Mouse (Mus musculus) kidney, embryonic 14.5 days (tissue): ENCODE measurements around the gene Inf2. TPM values are rescaled to one million over a fixed set of nuclear protein-coding genes. Genes with fewer than 3 reads are reported as not detected.

ENCODE experiments used
- ATAC-seq: fragments of 200-750 bp; cut with Nextera tagmentation; 2 replicates; pipeline ENCODE4 v1.8.0; 2017; ENCODE audit warnings: moderate number of reproducible peaks, mild to moderate bottlenecking, moderate TSS enrichment, moderate library complexity; ENCODE audit not compliant: low FRiP score, low TSS enrichment
- H3K27ac ChIP-seq: fragments of 300-500 bp; sonication (generic); 2 replicates; pipeline ENCODE4 v1.5.1; 2014; ENCODE audit warnings: low read depth, mild to moderate bottlenecking, low read length, moderate library complexity, mixed read lengths
- H3K27me3 ChIP-seq: fragments of 300-500 bp; sonication (generic); 2 replicates; pipeline ENCODE4 v1.6.1; 2014; ENCODE audit warnings: mild to moderate bottlenecking, low read length; ENCODE audit not compliant: control insufficient read depth, insufficient read depth
- H3K36me3 ChIP-seq: fragments of 300-500 bp; sonication (generic); 2 replicates; pipeline ENCODE4 v1.6.1; 2014; ENCODE audit warnings: low read length, mixed read lengths; ENCODE audit not compliant: control insufficient read depth, insufficient read depth
- H3K4me1 ChIP-seq: fragments of 300-500 bp; sonication (generic); 2 replicates; pipeline ENCODE4 v1.6.1; 2014; ENCODE audit warnings: low read length, mixed read lengths; ENCODE audit not compliant: control insufficient read depth, insufficient read depth
- H3K4me2 ChIP-seq: fragments of 300-500 bp; sonication (generic); replicated peaks from 2 replicates; pipeline ENCODE4 v1.6.1; 2014; ENCODE audit warnings: low read depth, mild to moderate bottlenecking, low read length
- H3K4me3 ChIP-seq: fragments of 300-500 bp; sonication (generic); 2 replicates; pipeline ENCODE4 v1.5.1; 2014; ENCODE audit warnings: mild to moderate bottlenecking, low read length
- H3K9ac ChIP-seq: fragments of 300-500 bp; sonication (generic); 2 replicates; pipeline ENCODE4 v1.6.1; 2014; ENCODE audit warnings: low read depth, mild to moderate bottlenecking, low read length, moderate library complexity
- H3K9me3 ChIP-seq: fragments of 300-500 bp; sonication (generic); 2 replicates; pipeline ENCODE4 v1.6.1; 2016; ENCODE audit warnings: low read length; ENCODE audit not compliant: control insufficient read depth
- WGBS: fragments of 180-500 bp; shearing (Covaris S2); extraction: QIAGEN DNeasy Blood & Tissue Kit; methylation state at CpG from one replicate; pipeline ENCODE4 v1.1.7; 2014; 5-methylcytosine and 5-hydroxymethylcytosine counted together
- polyA plus RNA-seq: library from polyadenylated mRNA; unstranded; fragments of >200 nt; fragmentation: Nextera tagmentation; extraction: Ambion mirVana; gene quantifications from 2 replicates; pipeline ENCODE4 v1.2.1, GENCODE M21; 2014

The Inf2 gene
- polyA plus RNA-seq, 1 experiment from 2014 or later = 5.8 TPM

- no peak for ATAC-seq
- peaks cover 4% of the 10 kb centered on the region for H3K27me3 ChIP-seq
- H3K27ac ChIP-seq = no peak overlapping the region
- H3K9me3 ChIP-seq = no peaks in the 10 kb centered on the region
- H3K4me2 ChIP-seq = no peak overlapping the region
- H3K4me1 ChIP-seq = peaks cover 27% of the 10 kb centered on the region
- no peak overlapping the region for H3K9ac ChIP-seq
- H3K4me3 ChIP-seq = no peak overlapping the region
- 65% methylated on average over 8 of the region's 8 CpGs for WGBS
- no peaks in the 10 kb centered on the region for H3K36me3 ChIP-seq
Observed at GRCm38 (mm10) chr12:112590566-112591239, 2.1 kb downstream of the Inf2 start.

GRCm38 (mm10) chr12:112591240-112591639 is 2.7 kb downstream of the Inf2 start:
- 87% methylated on average over 5 of the region's 5 CpGs for WGBS
- no peak for ATAC-seq
- Histone ChIP-seq H3K27me3 (peaks cover 4% of the 10 kb centered on the region), H3K9ac (no peak overlapping the region), H3K4me3 (no peak overlapping the region), H3K27ac (no peak overlapping the region), H3K9me3 (no peaks in the 10 kb centered on the region), H3K4me2 (no peak overlapping the region), H3K36me3 (no peaks in the 10 kb centered on the region), H3K4me1 (peaks cover 27% of the 10 kb centered on the region)

- Histone ChIP-seq H3K4me1 (peaks cover 27% of the 10 kb centered on the region), H3K9ac (no peak overlapping the region), H3K4me2 (no peak overlapping the region), H3K27me3 (peaks cover 4% of the 10 kb centered on the region), H3K4me3 (no peak overlapping the region), H3K9me3 (no peaks in the 10 kb centered on the region), H3K27ac (no peak overlapping the region), H3K36me3 (no peaks in the 10 kb centered on the region)
- 86% methylated on average over 3 of the region's 3 CpGs for WGBS
- no peak for ATAC-seq
Observed at GRCm38 (mm10) chr12:112591730-112592129, 3.1 kb downstream of the Inf2 start.

- no peak overlapping the region for H3K9ac ChIP-seq
- no peaks in the 10 kb centered on the region for H3K36me3 ChIP-seq
- peaks cover 18% of the 10 kb centered on the region for H3K4me1 ChIP-seq
- no peak overlapping the region for H3K4me2 ChIP-seq
- H3K27ac ChIP-seq = no peak overlapping the region
- H3K27me3 ChIP-seq = peaks cover 4% of the 10 kb centered on the region; the same call in 1 of the 2 replicates
- no peaks in the 10 kb centered on the region for H3K9me3 ChIP-seq
- H3K4me3 ChIP-seq = no peak overlapping the region
- 68% methylated on average over 21 of the region's 21 CpGs for WGBS
- no peak for ATAC-seq
Observed at GRCm38 (mm10) chr12:112592985-112593734, 4.6 kb downstream of the Inf2 start.

- Histone ChIP-seq H3K4me3 (no peak overlapping the region), H3K27ac (no peak overlapping the region), H3K27me3 (no peaks in the 10 kb centered on the region; the same call in 1 of the 2 replicates), H3K9me3 (no peaks in the 10 kb centered on the region), H3K4me2 (no peak overlapping the region), H3K36me3 (no peaks in the 10 kb centered on the region), H3K9ac (no peak overlapping the region; the same call in 1 of the 2 replicates), H3K4me1 (peaks cover 17% of the 10 kb centered on the region)
- WGBS = 67% methylated on average over 16 of the region's 16 CpGs
- no peak for ATAC-seq
Observed at GRCm38 (mm10) chr12:112593951-112594915, 5.6 kb downstream of the Inf2 start.

GRCm38 (mm10) chr12:112594989-112595388 is 6.4 kb downstream of the Inf2 start:
- Histone ChIP-seq H3K36me3 (no peaks in the 10 kb centered on the region), H3K4me1 (peaks cover 17% of the 10 kb centered on the region), H3K27ac (0 out of 2 replicates have a peak overlapping the region, but pooled peaks have one; percentile 1), H3K9me3 (no peaks in the 10 kb centered on the region), H3K27me3 (no peaks in the 10 kb centered on the region; the same call in 1 of the 2 replicates), H3K4me2 (no peak overlapping the region), H3K4me3 (no peak overlapping the region), H3K9ac (no peak overlapping the region)
- 58% methylated on average over 4 of the region's 4 CpGs for WGBS
- no peak for ATAC-seq

- Histone ChIP-seq H3K9ac (no peak overlapping the region), H3K27ac (no peak overlapping the region), H3K36me3 (peaks cover 5% of the 10 kb centered on the region; the same call in 1 of the 2 replicates), H3K4me2 (no peak overlapping the region), H3K4me3 (no peak overlapping the region), H3K9me3 (no peaks in the 10 kb centered on the region), H3K4me1 (peaks cover 17% of the 10 kb centered on the region), H3K27me3 (no peaks in the 10 kb centered on the region; the same call in 1 of the 2 replicates)
- 66% methylated on average over 4 of the region's 4 CpGs for WGBS
- ATAC-seq = peak; percentile 6; the same call in 1 of the 2 replicates
Observed at GRCm38 (mm10) chr12:112595626-112596025, 7.0 kb downstream of the Inf2 start.

GRCm38 (mm10) chr12:112596454-112596853 is 7.9 kb downstream of the Inf2 start:
- ATAC-seq = no peak
- no peaks in the 10 kb centered on the region for H3K9me3 ChIP-seq
- H3K4me3 ChIP-seq = no peak overlapping the region
- H3K4me1 ChIP-seq = peaks cover 17% of the 10 kb centered on the region
- no peaks in the 10 kb centered on the region; the same call in 1 of the 2 replicates for H3K27me3 ChIP-seq
- H3K36me3 ChIP-seq = peaks cover 5% of the 10 kb centered on the region; the same call in 1 of the 2 replicates
- no peak overlapping the region for H3K9ac ChIP-seq
- 70% methylated on average over 9 of the region's 9 CpGs for WGBS
- H3K27ac ChIP-seq = no peak overlapping the region
- no peak overlapping the region for H3K4me2 ChIP-seq
